Mouse (Mus musculus) cerebellum, adult 2 months (tissue): Measurements from ENCODE around the gene Nsmf. TPM values are rescaled to one million over a fixed set of nuclear protein-coding genes. Genes with fewer than 3 reads are reported as not detected.

Source experiments
- DNase-seq, 2 experiments: peaks; one replicate each; pipeline ENCODE4 v3.0.0; 2021
- H3K27ac ChIP-seq: fragments of 200-500 bp; 2 replicates; pipeline ENCODE4 v1.5.1; 2012; ENCODE audit warnings: low read length, control low read depth, inconsistent platforms; ENCODE audit not compliant: insufficient read depth
- H3K27me3 ChIP-seq: fragments of 200-500 bp; 2 replicates; pipeline ENCODE4 v1.6.1; 2012; ENCODE audit warnings: inconsistent platforms, mild to moderate bottlenecking, low read length, moderate library complexity; ENCODE audit not compliant: control insufficient read depth, insufficient read depth
- H3K4me1 ChIP-seq: fragments of 200-500 bp; 2 replicates; pipeline ENCODE4 v1.6.1; 2011; ENCODE audit warnings: low read length; ENCODE audit not compliant: control insufficient read depth, insufficient read depth
- H3K4me3 ChIP-seq: fragments of 200-500 bp; replicated peaks from 2 replicates; pipeline ENCODE3; 2011; ENCODE audit warnings: mild to moderate bottlenecking, low read depth, low read length, control low read depth; ENCODE audit not compliant: insufficient read depth
- CTCF ChIP-seq: fragments of 200-500 bp; IDR thresholded peaks from 2 replicates; pipeline ENCODE4 v1.5.1; 2011; ENCODE audit warnings: low read depth, mild to moderate bottlenecking, control low read depth, low read length, moderate library complexity, borderline replicate concordance; ENCODE audit not compliant: insufficient read depth
- POLR2A ChIP-seq: fragments of 200-500 bp; IDR thresholded peaks from 2 replicates; pipeline ENCODE4 v1.6.1; 2011; ENCODE audit warnings: low read length, control low read depth, borderline replicate concordance; ENCODE audit not compliant: insufficient read depth
- WGBS: fragments of 180-500 bp; shearing (Covaris S2); methylation state at CpG from one replicate; pipeline ENCODE4 v1.1.7; 2018; 5-methylcytosine and 5-hydroxymethylcytosine counted together
- polyA plus RNA-seq: library from polyadenylated mRNA; depleted of rRNA; stranded (reverse); fragments of >200 nt; gene quantifications from 2 replicates; pipeline ENCODE4 v1.2.3, GENCODE M21; 2012; rRNA removed

The Nsmf gene
- 203 and 244 TPM in 2 replicates for polyA plus RNA-seq

DNA sequence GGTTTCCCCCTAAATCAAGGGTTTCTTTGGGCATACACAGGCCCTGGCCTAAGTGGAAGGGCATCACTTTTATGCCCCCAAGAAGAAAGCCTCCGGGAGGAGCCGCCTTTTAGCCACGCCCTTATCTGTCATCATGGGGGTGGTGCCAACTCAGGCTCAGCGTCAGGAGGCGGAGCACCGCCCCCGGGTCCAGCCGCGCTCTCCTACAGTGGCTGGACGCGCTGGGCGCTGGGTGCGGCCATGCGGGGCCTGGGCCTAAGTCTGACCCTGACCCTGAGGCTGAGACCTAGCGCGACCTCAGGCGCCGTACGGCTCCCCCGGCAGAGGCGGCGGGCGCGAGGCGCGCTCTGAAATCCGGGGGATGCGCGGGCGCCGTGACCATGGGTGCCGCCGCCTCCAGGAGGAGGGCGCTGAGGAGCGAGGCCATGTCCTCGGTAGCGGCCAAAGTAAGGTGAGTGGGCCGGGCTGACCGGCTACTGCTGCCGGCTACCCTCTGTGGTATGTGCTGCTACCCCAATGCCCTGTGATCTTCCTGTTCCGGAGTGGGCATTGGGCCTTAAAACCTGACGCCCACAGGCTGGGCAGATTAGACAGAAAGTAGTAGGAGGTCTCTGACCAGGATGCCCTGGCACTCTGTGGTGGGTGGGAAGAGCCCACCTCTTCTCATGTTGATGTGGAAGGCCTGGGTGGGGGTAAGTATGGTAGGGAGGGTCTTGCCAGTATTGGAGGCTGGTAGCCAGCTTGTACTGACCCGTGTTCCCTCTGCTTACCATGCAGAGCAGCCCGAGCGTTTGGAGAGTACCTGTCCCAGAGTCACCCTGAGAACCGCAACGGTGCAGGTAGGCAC is at the start of gene Nsmf:
Nsmf (plus strand) TSS at position 135 of the 847 bp plus-strand sequence.
- WGBS = 2% methylated on average over 47 of the region's 47 CpGs
- Histone ChIP-seq H3K27me3 (0 out of 2 replicates have a peak, but pooled peaks cover 1% of the 10 kb centered on the region), H3K27ac (no peak within 1 kb of the TSS), H3K4me3 (peak within 1 kb of the TSS; percentile 69), H3K4me1 (peaks cover 12% of the 10 kb centered on the region; the same call in 1 of the 2 replicates)
- TF ChIP-seq POLR2A (peak; percentile 43; the same call in 1 of the 2 replicates), CTCF (no peak)
- peak; percentile 83 to 87 for DNase-seq

- Histone ChIP-seq H3K27ac (no peak overlapping the region), H3K4me3 (no peak overlapping the region), H3K27me3 (no peaks in the 10 kb centered on the region), H3K4me1 (no peaks in the 10 kb centered on the region)
- no peak for TF ChIP-seq CTCF
- TF ChIP-seq POLR2A = no peak
- no peak for DNase-seq
- 100% methylated on average over 1 of the region's 1 CpGs for WGBS
Measured at GRCm38 (mm10) chr2:25006767-25007166, 47.4 kb upstream of the Nsmf start.

- Histone ChIP-seq H3K27me3 (no peaks in the 10 kb centered on the region), H3K4me3 (no peak overlapping the region), H3K27ac (no peak overlapping the region), H3K4me1 (no peaks in the 10 kb centered on the region)
- DNase-seq = no peak
- no peak for TF ChIP-seq POLR2A
- TF ChIP-seq CTCF = no peak
Measured at GRCm38 (mm10) chr2:25008250-25008649, 45.9 kb upstream of the Nsmf start.

DNA sequence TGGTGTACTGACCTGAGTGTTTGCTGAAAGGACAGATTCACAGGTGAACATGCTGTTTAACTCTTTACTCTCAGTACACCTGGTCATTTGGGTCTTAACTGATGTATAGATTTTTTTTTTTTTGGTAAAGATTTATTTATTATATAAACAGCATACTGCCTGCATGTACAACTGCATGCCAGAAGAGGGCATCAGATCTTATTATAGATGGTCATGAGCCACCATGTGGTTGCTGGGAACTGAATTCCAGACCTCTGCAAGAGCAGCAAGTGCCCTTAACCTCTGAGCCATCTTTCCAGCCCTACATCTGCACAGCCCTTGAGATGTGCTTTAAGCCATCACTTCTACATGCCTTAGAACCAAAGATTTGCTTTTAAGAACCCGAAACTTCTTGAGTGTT is 31.5 kb upstream of the Nsmf start:
- Histone ChIP-seq H3K4me1 (no peaks in the 10 kb centered on the region), H3K4me3 (no peak overlapping the region), H3K27ac (no peak overlapping the region), H3K27me3 (no peaks in the 10 kb centered on the region; the same call in 1 of the 2 replicates)
- TF ChIP-seq POLR2A (no peak), CTCF (no peak)
- 97% methylated on average over 1 of the region's 1 CpGs for WGBS
- DNase-seq = no peak

DNA sequence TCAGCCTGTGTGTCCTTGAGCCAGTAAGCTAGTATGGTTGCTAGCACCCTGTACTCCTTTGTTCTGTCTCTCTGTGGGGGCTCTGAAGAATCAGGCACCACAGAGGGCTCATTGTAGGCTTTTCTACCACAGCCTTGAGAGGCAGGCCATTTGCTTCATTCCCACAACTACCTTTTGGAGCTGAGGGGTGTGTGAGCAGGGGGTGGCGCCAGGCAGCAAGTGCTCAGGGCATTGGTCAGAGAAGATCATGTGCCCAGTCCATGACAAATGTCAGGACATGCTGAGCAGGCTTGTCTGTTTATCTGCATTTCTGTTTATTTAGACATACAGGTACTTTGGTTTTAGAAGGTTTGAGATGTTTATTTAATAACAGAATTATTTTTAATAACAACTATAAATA is 29.0 kb upstream of the Nsmf start:
- 93% methylated on average over 1 of the region's 1 CpGs for WGBS
- no peak overlapping the region for H3K4me3 ChIP-seq
- no peak overlapping the region for H3K27ac ChIP-seq
- no peaks in the 10 kb centered on the region; the same call in 1 of the 2 replicates for H3K27me3 ChIP-seq
- no peak for DNase-seq
- TF ChIP-seq POLR2A = no peak
- no peak for TF ChIP-seq CTCF
- H3K4me1 ChIP-seq = no peaks in the 10 kb centered on the region

- Histone ChIP-seq H3K27ac (no peak overlapping the region), H3K4me3 (no peak overlapping the region), H3K4me1 (no peaks in the 10 kb centered on the region), H3K27me3 (peaks cover 1% of the 10 kb centered on the region; the same call in 1 of the 2 replicates)
- DNase-seq = no peak
- no peak for TF ChIP-seq POLR2A
- TF ChIP-seq CTCF = no peak
- WGBS = 95% methylated on average over 4 of the region's 4 CpGs
Measured at GRCm38 (mm10) chr2:25034994-25035393, 19.2 kb upstream of the Nsmf start.

DNA sequence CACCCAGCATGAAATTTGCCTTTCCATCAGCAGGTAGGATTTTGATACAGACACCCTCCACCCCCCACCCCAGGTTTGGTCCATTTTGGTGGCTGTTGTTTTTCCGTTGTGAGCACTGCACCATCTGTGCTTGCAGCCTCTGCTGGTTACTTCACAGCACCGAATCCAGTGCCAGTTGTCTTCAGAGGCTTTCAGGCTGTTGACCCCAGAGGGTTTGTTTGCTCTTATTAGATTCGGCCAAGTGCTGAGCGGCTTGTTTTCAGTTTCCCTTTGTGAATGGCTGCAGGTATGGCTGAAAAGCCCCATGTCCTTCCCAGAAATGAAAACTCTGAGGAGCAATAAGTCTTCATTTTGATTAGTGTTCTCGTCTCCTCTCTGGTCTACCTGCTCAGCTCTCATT is 14.1 kb upstream of the Nsmf start:
- H3K27ac ChIP-seq = no peak overlapping the region
- no peaks in the 10 kb centered on the region for H3K4me1 ChIP-seq
- no peak for DNase-seq
- WGBS = 91% methylated on average over 5 of the region's 5 CpGs
- H3K27me3 ChIP-seq = peaks cover 1% of the 10 kb centered on the region; the same call in 1 of the 2 replicates
- H3K4me3 ChIP-seq = no peak overlapping the region
- TF ChIP-seq POLR2A (no peak), CTCF (no peak)

DNA sequence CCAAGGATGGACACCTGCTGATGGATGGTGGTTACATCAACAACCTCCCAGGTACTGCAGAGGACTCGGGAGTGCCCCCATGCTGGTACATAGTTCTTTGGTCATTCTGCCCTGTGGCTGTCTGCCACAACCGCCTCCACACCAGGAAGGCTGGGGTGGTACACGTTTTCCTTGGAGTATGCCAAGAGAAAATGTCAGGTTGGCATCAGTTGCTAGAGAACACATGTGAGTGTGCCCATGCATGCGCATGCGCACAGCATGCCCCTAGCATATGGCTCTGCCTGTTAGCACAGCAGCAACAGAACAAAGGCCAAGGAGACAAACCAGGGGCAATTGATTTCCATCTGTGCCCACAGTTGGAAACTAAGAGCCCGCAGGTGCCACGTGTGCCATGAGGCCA is 3.2 kb upstream of the Nsmf start:
- Histone ChIP-seq H3K4me3 (no peak overlapping the region), H3K27me3 (no peaks in the 10 kb centered on the region; the same call in 1 of the 2 replicates), H3K4me1 (peaks cover 12% of the 10 kb centered on the region; the same call in 1 of the 2 replicates), H3K27ac (no peak overlapping the region)
- TF ChIP-seq CTCF (no peak), POLR2A (no peak)
- DNase-seq = peak; percentile 77 to 91
- 7% methylated on average over 7 of the region's 7 CpGs for WGBS
